Mouse (Mus musculus) liver, postnatal 0 days (tissue): ENCODE data around the gene Vgf. TPM values are rescaled to one million over a fixed set of nuclear protein-coding genes. Genes with fewer than 3 reads are reported as not detected.
A peak's percentile ranks its signal among the peaks of the same experiment; 100 is the strongest.

Experiments
- ATAC-seq: fragments of 200-750 bp; cut with Nextera tagmentation; 2 replicates; pipeline ENCODE4 v1.8.0; 2017; ENCODE audit warnings: mild to moderate bottlenecking, moderate library complexity
- DNase-seq: peaks from one replicate; pipeline ENCODE4 v3.0.0-alpha.2; 2016
- H3K27ac ChIP-seq: fragments of 300-500 bp; sonication (generic); 2 replicates; pipeline ENCODE4 v1.5.1; 2014; ENCODE audit warnings: antibody characterized with exemption, moderate library complexity, mild to moderate bottlenecking, low read depth
- H3K27me3 ChIP-seq: fragments of 300-500 bp; sonication (generic); 2 replicates; pipeline ENCODE4 v1.6.1; 2014; ENCODE audit warnings: low read length, control low read depth, mixed read lengths; ENCODE audit not compliant: insufficient read depth
- H3K36me3 ChIP-seq: fragments of 300-500 bp; sonication (generic); replicated peaks from 2 replicates; pipeline ENCODE4 v1.6.1; 2014; ENCODE audit warnings: mild to moderate bottlenecking, control low read depth, low read length, moderate library complexity, mixed read lengths; ENCODE audit not compliant: insufficient read depth
- H3K4me1 ChIP-seq: fragments of 300-500 bp; sonication (generic); 2 replicates; pipeline ENCODE4 v1.6.1; 2014; ENCODE audit warnings: antibody characterized with exemption, mild to moderate bottlenecking, control low read depth; ENCODE audit not compliant: insufficient read depth
- H3K4me2 ChIP-seq: fragments of 300-500 bp; sonication (generic); 2 replicates; pipeline ENCODE4 v1.6.1; 2014; ENCODE audit warnings: low read depth, mild to moderate bottlenecking, low read length, moderate library complexity, mixed read lengths
- H3K4me3 ChIP-seq: fragments of 300-500 bp; sonication (generic); 2 replicates; pipeline ENCODE4 v1.5.1; 2014; ENCODE audit warnings: low read depth, low read length
- H3K9ac ChIP-seq: fragments of 300-500 bp; sonication (generic); replicated peaks from 2 replicates; pipeline ENCODE4 v1.6.1; 2014; ENCODE audit warnings: mild to moderate bottlenecking, moderate library complexity
- H3K9me3 ChIP-seq: fragments of 300-500 bp; sonication (generic); 2 replicates; pipeline ENCODE4 v1.6.1; 2016; ENCODE audit warnings: mild to moderate bottlenecking, control low read depth, low read length, mixed read lengths
- CTCF ChIP-seq: sonication (generic); IDR thresholded peaks from 2 replicates; pipeline ENCODE4 v1.5.1; 2016; ENCODE audit warnings: antibody characterized with exemption, low read depth
- EP300 ChIP-seq: IDR thresholded peaks from 2 replicates; pipeline ENCODE4 v1.6.1; 2016; ENCODE audit warnings: antibody characterized with exemption, low read depth, mild to moderate bottlenecking
- WGBS: fragments of 180-500 bp; shearing (Covaris S2); extraction: QIAGEN DNeasy Blood & Tissue Kit; methylation state at CpG from one replicate; pipeline ENCODE4 v1.1.7; 2014; ENCODE audit not compliant: insufficient replicate concordance; 5-methylcytosine and 5-hydroxymethylcytosine counted together
- polyA plus RNA-seq: library from polyadenylated mRNA; unstranded; fragments of >200 nt; fragmentation: Nextera tagmentation; extraction: Ambion mirVana; gene quantifications from 2 replicates; pipeline ENCODE4 v1.2.1, GENCODE M21; 2015

The Vgf gene
- polyA plus RNA-seq, 1 experiment from 2014 or later, result not detected

- DNase-seq (peak; percentile 97), ATAC-seq (peak; percentile 89)
- WGBS, result under 1% methylated on average over 46 of the region's 49 CpGs
- Histone ChIP-seq H3K9me3 (no peaks in the 10 kb centered on the region), H3K27me3 (peaks cover 50% of the 10 kb centered on the region), H3K4me3 (peak overlapping the region; percentile 39), H3K9ac (peak overlapping the region; percentile 17; the same call in 1 of the 2 replicates), H3K4me2 (peak overlapping the region; percentile 76), H3K36me3 (peaks cover 12% of the 10 kb centered on the region), H3K27ac (no peak overlapping the region), H3K4me1 (peaks cover 28% of the 10 kb centered on the region)
- TF ChIP-seq CTCF, result no peak
- TF ChIP-seq EP300, result no peak
These were observed 6.5 kb downstream of the Vgf start for GRCm38 (mm10) chr5:137032641-137033074.

GRCm38 (mm10) chr5:137036211-137036610, 10.0 kb downstream of the Vgf start:
- WGBS, result 85% methylated on average over 13 of the region's 13 CpGs
- Histone ChIP-seq H3K9me3 (no peaks in the 10 kb centered on the region), H3K27ac (no peak overlapping the region), H3K27me3 (peaks cover 14% of the 10 kb centered on the region), H3K4me1 (peaks cover 17% of the 10 kb centered on the region), H3K36me3 (peaks cover 34% of the 10 kb centered on the region), H3K4me2 (no peak overlapping the region), H3K4me3 (no peak overlapping the region), H3K9ac (no peak overlapping the region)
- ATAC-seq (no peak), DNase-seq (no peak)
- TF ChIP-seq EP300 (no peak), CTCF (no peak)

GRCm38 (mm10) chr5:137039453-137039852, 13.3 kb downstream of the Vgf start:
- H3K4me1 ChIP-seq, result no peaks in the 10 kb centered on the region
- TF ChIP-seq CTCF, result no peak
- TF ChIP-seq EP300, result no peak
- no peaks in the 10 kb centered on the region for H3K27me3 ChIP-seq
- no peak for ATAC-seq
- no peak overlapping the region for H3K4me2 ChIP-seq
- peaks cover 48% of the 10 kb centered on the region for H3K36me3 ChIP-seq
- H3K27ac ChIP-seq, result no peak overlapping the region
- H3K4me3 ChIP-seq, result no peak overlapping the region
- no peak for DNase-seq
- no peaks in the 10 kb centered on the region for H3K9me3 ChIP-seq
- no peak overlapping the region for H3K9ac ChIP-seq
- 88% methylated on average over 10 of the region's 10 CpGs for WGBS

- no peaks in the 10 kb centered on the region for H3K27me3 ChIP-seq
These were observed 15.2 kb downstream of the Vgf start for GRCm38 (mm10) chr5:137041442-137041841.

GRCm38 (mm10) chr5:137043997-137044396, 17.8 kb downstream of the Vgf start:
- DNase-seq (no peak), ATAC-seq (no peak)
- Histone ChIP-seq H3K27me3 (no peaks in the 10 kb centered on the region), H3K9ac (no peak overlapping the region), H3K4me1 (peaks cover 15% of the 10 kb centered on the region), H3K9me3 (no peaks in the 10 kb centered on the region), H3K27ac (no peak overlapping the region), H3K4me2 (no peak overlapping the region), H3K4me3 (no peak overlapping the region), H3K36me3 (peaks cover 29% of the 10 kb centered on the region)
- no peak for TF ChIP-seq CTCF
- TF ChIP-seq EP300, result no peak
- WGBS, result 90% methylated on average over 7 of the region's 7 CpGs

More at GRCm38 (mm10) chr5:137041442-137041841, 15.2 kb downstream of the Vgf start:
- Histone ChIP-seq H3K4me1 (peaks cover 15% of the 10 kb centered on the region), H3K4me2 (no peak overlapping the region), H3K27ac (no peak overlapping the region), H3K36me3 (peaks cover 43% of the 10 kb centered on the region), H3K9me3 (no peaks in the 10 kb centered on the region), H3K9ac (no peak overlapping the region), H3K4me3 (no peak overlapping the region)
- ATAC-seq (no peak), DNase-seq (no peak)
- WGBS, result 78% methylated on average over 10 of the region's 10 CpGs
- TF ChIP-seq EP300 (no peak), CTCF (no peak)

- under 1% methylated on average over 48 of the region's 48 CpGs for WGBS
- no peak for TF ChIP-seq CTCF
- TF ChIP-seq EP300, result no peak; the same call in 1 of the 2 replicates
- H3K4me2 ChIP-seq, result peak within 1 kb of the TSS; percentile 98
- peaks cover 15% of the 10 kb centered on the region for H3K36me3 ChIP-seq
- H3K4me3 ChIP-seq, result peak within 1 kb of the TSS; percentile 80
- DNase-seq (peak; percentile 95), ATAC-seq (peak; percentile 91)
- peak within 1 kb of the TSS; percentile 78 for H3K9ac ChIP-seq
- H3K27me3 ChIP-seq, result no peaks in the 10 kb centered on the region
- peaks cover 15% of the 10 kb centered on the region for H3K4me1 ChIP-seq
- H3K27ac ChIP-seq, result peak within 1 kb of the TSS; percentile 53
- H3K9me3 ChIP-seq, result no peaks in the 10 kb centered on the region
These were observed 19.5 kb downstream of the Vgf start, which contains the start of gene Ap1s1 for GRCm38 (mm10) chr5:137045402-137046323. Gene Ap1s1, minus strand, starts transcription at chr5:137046135.
